Mouse (Mus musculus) heart, embryonic 13.5 days (tissue): ENCODE measurements at regions not wholly inside any gene's neighbourhood (a gene's known extent, or its start where the extent isn't known, plus 50 kb on each side); places are given as distances from the start of the nearest gene placed in this dataset.
"Not testable (repeated sequence)": the region's sequence is repeated elsewhere in the genome, so short reads cannot be mapped to it uniquely, and the experiment has no call there.

ENCODE experiments used
- ATAC-seq: fragments of 200-750 bp; cut with Nextera tagmentation; 2 replicates; pipeline ENCODE4 v1.8.0; 2017; ENCODE audit warnings: moderate TSS enrichment; ENCODE audit not compliant: insufficient number of reproducible peaks, low FRiP score, low TSS enrichment; ENCODE audit errors: extremely low read depth
- H3K27ac ChIP-seq: fragments of 300-500 bp; sonication (generic); replicated peaks from 2 replicates; pipeline ENCODE4 v1.5.1; 2015; ENCODE audit warnings: moderate library complexity, mild to moderate bottlenecking, inconsistent platforms
- H3K27me3 ChIP-seq: fragments of 300-500 bp; sonication (generic); replicated peaks from 2 replicates; pipeline ENCODE4 v1.6.1; 2015; ENCODE audit warnings: mild to moderate bottlenecking, inconsistent platforms
- H3K36me3 ChIP-seq: fragments of 300-500 bp; sonication (generic); 2 replicates; pipeline ENCODE4 v1.6.1; 2015; ENCODE audit warnings: mild to moderate bottlenecking, inconsistent platforms
- H3K4me1 ChIP-seq: fragments of 300-500 bp; sonication (generic); 2 replicates; pipeline ENCODE4 v1.6.1; 2015; ENCODE audit warnings: inconsistent platforms
- H3K4me2 ChIP-seq: fragments of 300-500 bp; sonication (generic); 2 replicates; pipeline ENCODE4 v1.6.1; 2015; ENCODE audit warnings: inconsistent platforms, mild to moderate bottlenecking, moderate library complexity
- H3K4me3 ChIP-seq: fragments of 300-500 bp; sonication (generic); 2 replicates; pipeline ENCODE4 v1.5.1; 2015; ENCODE audit warnings: moderate library complexity, mild to moderate bottlenecking, inconsistent platforms
- H3K9ac ChIP-seq: fragments of 300-500 bp; sonication (generic); 2 replicates; pipeline ENCODE4 v1.6.1; 2015; ENCODE audit warnings: inconsistent platforms, mild to moderate bottlenecking, moderate library complexity
- H3K9me3 ChIP-seq: fragments of 300-500 bp; sonication (generic); 2 replicates; pipeline ENCODE4 v1.6.1; 2016; ENCODE audit warnings: inconsistent platforms
- WGBS: fragments of 180-500 bp; shearing (Covaris S2); methylation state at CpG from one replicate; pipeline ENCODE4 v1.1.7; 2015; ENCODE audit warnings: mixed read lengths; 5-methylcytosine and 5-hydroxymethylcytosine counted together

DNA sequence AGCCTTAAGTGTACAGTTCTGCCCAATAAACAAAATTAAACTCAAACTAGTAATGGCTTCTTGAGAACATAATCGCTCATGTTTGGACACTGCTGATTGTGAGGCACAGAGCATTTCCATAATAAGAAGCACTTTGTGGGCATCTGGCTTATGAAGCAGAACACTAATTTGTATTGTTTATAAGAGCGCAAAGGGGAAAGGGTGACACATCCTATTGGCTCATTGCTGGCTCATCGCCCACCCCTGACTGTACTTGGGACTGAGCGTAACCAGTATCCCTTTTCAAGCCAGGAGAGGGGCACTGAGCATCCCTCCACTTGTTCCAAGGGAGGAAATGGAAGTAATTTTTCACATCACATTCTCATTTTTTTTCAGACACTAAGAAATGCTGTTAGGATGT, 288.0 kb downstream of the Sfmbt2 start:
- ATAC-seq, result no peak
- Histone ChIP-seq H3K27ac (no peak overlapping the region), H3K9me3 (no peaks in the 10 kb centered on the region; the same call in 1 of the 2 replicates), H3K4me2 (no peak overlapping the region), H3K27me3 (no peaks in the 10 kb centered on the region), H3K4me3 (no peak overlapping the region), H3K9ac (no peak overlapping the region), H3K4me1 (no peaks in the 10 kb centered on the region), H3K36me3 (no peaks in the 10 kb centered on the region)
- WGBS, result 79% methylated on average over 4 of the region's 4 CpGs

DNA sequence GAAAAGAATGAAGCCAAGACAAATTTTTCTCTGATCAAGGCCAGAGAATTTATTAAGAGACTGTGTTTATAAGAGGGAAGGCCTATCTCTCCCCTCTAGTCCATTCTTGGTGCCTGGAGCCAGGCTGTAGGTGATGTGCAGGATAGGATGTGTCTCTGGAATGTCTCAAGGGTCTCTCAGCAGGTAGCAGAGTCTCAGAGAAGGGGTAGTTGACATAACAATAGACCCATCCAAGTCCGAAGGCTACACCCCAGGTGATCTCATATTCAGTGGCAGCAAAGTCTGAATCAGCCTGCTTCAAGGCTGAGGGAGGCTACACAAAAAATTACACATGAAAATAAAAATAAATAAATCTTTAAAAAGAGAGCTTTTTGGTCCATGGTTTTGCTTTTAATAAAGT, 297.6 kb downstream of the Sfmbt2 start:
- H3K4me2 ChIP-seq, H3K9ac ChIP-seq, H3K27me3 ChIP-seq, ATAC-seq, H3K9me3 ChIP-seq, H3K4me1 ChIP-seq, H3K4me3 ChIP-seq, H3K27ac ChIP-seq, H3K36me3 ChIP-seq: not testable (repeated sequence)
- 69% methylated on average over 1 of the region's 1 CpGs for WGBS

DNA sequence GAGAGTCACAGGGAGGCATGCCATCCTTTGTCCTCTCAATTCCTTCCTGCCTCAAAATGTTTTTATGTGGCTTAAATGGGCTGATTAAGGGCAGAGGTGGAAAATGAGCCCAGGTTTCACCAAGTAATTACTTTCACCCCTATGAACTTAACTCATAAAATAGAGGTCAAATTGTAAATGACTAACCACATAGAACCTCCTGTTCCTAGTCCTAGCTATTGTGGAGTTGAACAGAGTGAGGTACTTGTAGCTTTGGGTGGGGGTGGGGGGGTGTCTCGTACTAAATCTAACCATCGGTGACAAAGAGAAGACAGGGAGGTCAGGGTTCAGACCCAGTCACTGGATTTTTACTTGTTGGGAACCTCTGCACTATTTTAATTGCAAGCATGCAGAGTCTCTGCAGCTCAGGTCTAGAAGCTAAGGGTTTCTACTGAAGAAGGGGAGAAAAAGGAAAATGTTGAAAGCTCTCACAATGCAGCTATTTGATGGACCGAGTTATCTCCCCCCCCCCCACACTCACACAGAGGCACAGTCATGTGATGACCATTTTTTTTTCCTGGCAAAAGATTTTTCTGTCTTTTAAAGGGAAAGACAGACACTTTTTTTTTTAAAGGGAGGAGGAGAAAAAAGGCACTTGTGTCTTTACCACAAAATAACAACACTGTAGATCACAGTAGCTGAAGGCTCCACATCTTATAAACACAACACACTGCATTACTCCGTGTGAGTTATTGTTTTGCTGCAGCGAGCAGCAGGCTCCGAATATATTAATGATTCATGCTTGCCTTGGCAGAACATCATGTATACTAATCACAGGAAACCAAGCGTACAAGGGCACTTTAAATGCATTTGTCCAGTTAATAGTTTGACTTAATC, 300.4 kb downstream of the Sfmbt2 start:
- no peaks in the 10 kb centered on the region for H3K9me3 ChIP-seq
- WGBS, result 66% methylated on average over 7 of the region's 7 CpGs
- H3K4me2 ChIP-seq, result no peak overlapping the region
- H3K27ac ChIP-seq, result no peak overlapping the region
- no peaks in the 10 kb centered on the region for H3K27me3 ChIP-seq
- no peaks in the 10 kb centered on the region for H3K36me3 ChIP-seq
- no peak for ATAC-seq
- no peak overlapping the region for H3K4me3 ChIP-seq
- peaks cover 9% of the 10 kb centered on the region for H3K4me1 ChIP-seq
- no peak overlapping the region for H3K9ac ChIP-seq

DNA sequence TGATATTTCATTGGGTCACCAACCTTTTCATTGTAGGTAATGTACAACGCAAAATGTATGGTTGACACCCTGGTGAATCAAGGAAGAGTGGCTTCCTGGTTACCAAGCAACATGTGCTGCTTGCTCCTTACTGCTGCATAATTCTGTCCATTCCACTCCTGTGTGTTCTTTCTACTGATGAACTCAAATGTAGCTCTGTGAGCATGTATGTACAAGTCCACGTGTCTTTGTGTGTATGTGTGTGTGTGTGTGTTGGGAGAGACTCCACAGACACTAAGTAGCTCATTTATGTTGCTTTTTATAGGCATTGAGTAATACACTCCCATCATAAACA, 301.0 kb downstream of the Sfmbt2 start:
- no peak overlapping the region for H3K27ac ChIP-seq

DNA sequence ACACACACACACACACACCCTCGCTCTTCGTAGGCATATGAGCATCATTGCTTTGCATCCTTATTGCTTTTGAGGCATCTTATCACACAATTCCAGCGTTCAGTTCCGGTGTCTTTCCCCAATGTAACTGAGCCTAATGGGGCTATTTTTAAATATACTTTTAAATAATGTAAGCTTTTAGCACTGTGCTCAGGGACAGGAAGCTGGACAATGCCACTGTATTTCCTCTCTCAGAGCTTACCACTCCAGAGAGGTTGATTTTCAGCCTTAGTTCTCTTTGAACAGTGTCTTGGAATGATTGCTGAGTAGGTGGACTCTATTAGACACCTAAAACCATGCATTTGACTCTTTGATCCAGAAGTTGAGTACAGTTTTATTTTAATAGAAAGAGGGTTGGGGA, 301.9 kb downstream of the Sfmbt2 start:
- H3K27ac ChIP-seq, result no peak overlapping the region
- H3K9me3 ChIP-seq, result no peaks in the 10 kb centered on the region
- H3K27me3 ChIP-seq, result no peaks in the 10 kb centered on the region
- H3K4me1 ChIP-seq, result peaks cover 9% of the 10 kb centered on the region
- no peak overlapping the region for H3K4me3 ChIP-seq
- H3K9ac ChIP-seq, result no peak overlapping the region
- H3K36me3 ChIP-seq, result no peaks in the 10 kb centered on the region
- H3K4me2 ChIP-seq, result no peak overlapping the region
- WGBS, result 62% methylated on average over 4 of the region's 4 CpGs
- no peak for ATAC-seq

More for the DNA sequence above, 301.0 kb downstream of the Sfmbt2 start:
- Histone ChIP-seq H3K27me3 (no peaks in the 10 kb centered on the region), H3K4me3 (no peak overlapping the region), H3K9me3 (no peaks in the 10 kb centered on the region), H3K4me2 (no peak overlapping the region), H3K9ac (no peak overlapping the region), H3K4me1 (peaks cover 9% of the 10 kb centered on the region), H3K36me3 (no peaks in the 10 kb centered on the region)
- no peak for ATAC-seq
- WGBS, result 75% methylated on average over 2 of the region's 2 CpGs

DNA sequence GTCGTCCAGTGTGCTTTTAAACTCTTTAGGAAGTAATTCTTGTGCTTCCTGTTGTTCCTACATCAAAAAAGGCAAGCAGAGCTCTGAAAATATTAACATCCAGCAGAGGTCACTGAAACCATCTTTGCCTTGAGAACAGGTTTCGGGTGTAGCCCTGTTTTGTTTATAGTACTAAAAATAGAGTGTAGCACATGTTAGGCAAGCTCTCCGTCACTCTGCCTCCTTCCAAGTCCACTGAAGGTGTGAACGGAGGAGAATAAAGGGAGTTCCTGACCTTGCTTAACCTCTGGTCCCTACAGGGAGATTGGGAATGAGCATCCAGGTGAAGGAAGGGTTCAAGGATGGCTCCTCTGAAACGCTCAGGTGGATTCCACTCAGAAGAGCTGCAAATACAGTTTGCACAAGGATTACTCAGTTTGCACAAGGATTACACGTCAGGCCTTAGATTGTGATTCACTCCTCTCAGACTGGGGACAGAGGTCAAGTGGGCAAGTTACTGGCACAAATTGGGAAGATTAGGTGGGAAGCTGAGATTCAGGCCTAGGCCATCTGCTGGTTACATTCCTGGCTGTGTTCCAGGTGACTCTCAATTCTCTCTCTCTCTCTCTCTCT, 304.5 kb downstream of the Sfmbt2 start:
- WGBS, result 17% methylated on average over 6 of the region's 6 CpGs
- Histone ChIP-seq H3K4me1 (peaks cover 9% of the 10 kb centered on the region), H3K4me3 (no peak overlapping the region), H3K4me2 (no peak overlapping the region), H3K27me3 (no peaks in the 10 kb centered on the region), H3K9me3 (no peaks in the 10 kb centered on the region), H3K27ac (no peak overlapping the region), H3K36me3 (no peaks in the 10 kb centered on the region), H3K9ac (no peak overlapping the region)
- ATAC-seq, result no peak

DNA sequence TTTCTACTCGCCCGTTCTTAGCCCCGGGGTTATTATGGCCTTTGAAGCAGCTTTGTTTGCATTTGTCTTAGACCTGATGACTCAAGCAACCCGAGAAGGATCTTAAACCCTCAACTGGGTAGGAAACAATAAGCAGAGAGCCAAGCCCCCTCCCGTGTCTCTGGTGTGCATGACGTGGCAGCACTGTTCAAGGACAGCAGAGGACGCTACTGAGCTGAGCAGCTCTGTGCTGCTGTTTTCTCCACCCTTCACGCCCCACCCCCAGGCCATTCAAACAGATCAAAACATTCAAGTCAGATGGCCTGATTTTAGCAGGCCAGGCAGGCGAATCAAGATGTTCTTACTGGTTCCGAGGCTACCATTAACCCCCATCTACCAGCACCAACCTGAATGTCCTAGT, 331.1 kb downstream of the Sfmbt2 start:
- ATAC-seq, result no peak
- Histone ChIP-seq H3K4me1 (no peaks in the 10 kb centered on the region), H3K27ac (no peak overlapping the region), H3K4me2 (no peak overlapping the region), H3K9ac (no peak overlapping the region), H3K4me3 (no peak overlapping the region), H3K27me3 (no peaks in the 10 kb centered on the region), H3K36me3 (no peaks in the 10 kb centered on the region), H3K9me3 (no peaks in the 10 kb centered on the region)
- WGBS, result 53% methylated on average over 10 of the region's 10 CpGs

DNA sequence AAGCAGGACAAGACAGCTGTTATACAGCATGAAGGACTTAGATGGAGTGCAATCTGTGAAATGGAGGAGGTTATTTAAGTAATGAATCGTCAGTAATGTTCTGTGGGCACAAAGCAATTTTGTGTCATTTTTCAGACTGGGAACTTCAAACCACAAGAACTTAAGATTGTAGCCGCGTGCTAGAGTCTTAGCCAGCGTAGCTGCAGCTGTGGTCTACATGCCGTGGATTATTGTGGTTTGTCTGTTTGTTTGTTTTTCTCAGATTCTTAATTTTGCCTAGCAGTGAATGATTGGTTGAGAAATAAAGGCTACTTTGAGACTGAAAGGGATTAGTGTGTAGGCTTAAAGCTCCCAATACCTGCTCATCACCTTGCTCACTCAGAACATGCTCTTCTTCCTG, 348.1 kb downstream of the Sfmbt2 start:
- H3K27me3 ChIP-seq, result no peaks in the 10 kb centered on the region
- no peaks in the 10 kb centered on the region for H3K4me1 ChIP-seq
- no peak overlapping the region for H3K27ac ChIP-seq
- no peaks in the 10 kb centered on the region for H3K9me3 ChIP-seq
- WGBS, result 74% methylated on average over 5 of the region's 5 CpGs
- H3K4me3 ChIP-seq, result no peak overlapping the region
- ATAC-seq, result no peak
- no peaks in the 10 kb centered on the region for H3K36me3 ChIP-seq
- no peak overlapping the region for H3K4me2 ChIP-seq
- no peak overlapping the region for H3K9ac ChIP-seq

DNA sequence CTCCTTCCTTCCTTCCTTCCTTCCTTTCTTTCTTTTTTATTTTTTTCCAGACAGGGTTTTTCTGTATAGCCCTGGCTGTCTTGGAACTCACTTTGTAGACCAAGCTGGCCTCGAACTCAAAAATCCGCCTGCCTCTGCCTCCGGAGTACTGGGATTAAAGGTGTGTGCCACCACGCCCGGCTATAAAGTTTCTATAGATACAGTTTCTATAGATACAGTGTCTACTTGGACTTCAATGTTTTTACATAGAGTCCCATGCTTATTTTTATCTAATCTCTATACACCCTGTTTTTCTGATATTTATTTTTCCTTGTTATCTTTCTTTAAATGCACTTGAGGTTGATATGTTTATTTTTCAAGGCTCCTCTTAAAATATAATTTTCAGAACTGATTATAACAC, 364.0 kb downstream of the Sfmbt2 start:
- not testable (repeated sequence) for H3K9me3 ChIP-seq, H3K36me3 ChIP-seq, ATAC-seq, H3K4me2 ChIP-seq, H3K4me3 ChIP-seq, H3K9ac ChIP-seq, H3K27ac ChIP-seq, H3K4me1 ChIP-seq, H3K27me3 ChIP-seq
- WGBS, result 85% methylated on average over 5 of the region's 5 CpGs

DNA sequence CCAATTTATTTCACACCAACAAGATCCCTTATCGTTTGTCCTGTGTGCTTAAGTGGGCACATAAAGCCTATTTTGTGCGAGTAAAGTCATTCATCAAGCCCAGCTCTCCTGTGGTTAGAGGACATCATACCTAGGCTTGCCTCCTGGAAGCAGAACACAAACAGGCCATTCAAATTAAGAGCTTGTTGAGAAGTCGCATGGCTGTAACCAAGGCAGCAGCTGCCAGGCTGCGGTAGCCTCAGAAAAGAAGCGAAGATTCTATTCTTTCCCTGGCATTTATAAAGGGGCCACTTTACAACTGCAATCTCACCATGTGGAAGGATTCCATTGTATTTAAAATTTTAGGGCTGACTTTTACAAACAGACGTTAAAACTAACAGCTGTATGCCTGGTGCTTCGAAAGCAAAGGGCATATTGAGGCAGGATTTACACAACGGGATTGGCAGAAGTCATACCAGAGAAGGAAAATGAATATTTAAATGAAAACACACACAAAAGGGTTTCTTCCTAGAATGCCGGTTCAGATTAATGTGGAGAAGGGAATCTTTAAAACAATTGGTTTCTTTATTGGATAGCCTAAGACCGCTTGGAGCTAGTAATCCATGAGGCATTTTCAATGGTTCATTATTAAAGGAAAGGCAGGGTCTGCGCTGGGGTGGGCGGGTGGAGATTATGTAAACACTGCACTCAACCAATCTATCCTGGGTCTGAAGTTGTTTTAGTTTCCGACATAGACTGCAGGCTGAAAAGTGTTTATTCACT, 366.6 kb downstream of the Sfmbt2 start:
- ATAC-seq, result no peak
- H3K4me2 ChIP-seq, result no peak overlapping the region

DNA sequence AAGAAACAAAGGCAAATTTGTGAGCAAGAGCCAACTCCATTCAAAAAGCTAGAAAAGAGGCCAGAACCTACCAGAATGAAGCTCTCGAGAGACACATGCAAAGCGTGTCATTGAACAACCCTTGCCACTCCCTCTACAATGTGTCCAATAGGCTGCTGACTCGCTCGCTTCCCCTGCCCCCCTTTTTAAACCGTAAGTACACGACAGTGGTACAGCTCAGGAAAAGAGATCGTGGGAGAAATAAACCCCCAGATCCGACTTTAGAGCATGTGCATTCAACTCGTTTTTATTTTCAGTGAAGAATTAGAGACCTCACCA, 367.1 kb downstream of the Sfmbt2 start:
- Histone ChIP-seq H3K36me3 (no peaks in the 10 kb centered on the region), H3K4me1 (no peaks in the 10 kb centered on the region), H3K9ac (no peak overlapping the region), H3K27ac (no peak overlapping the region), H3K4me3 (no peak overlapping the region), H3K27me3 (no peaks in the 10 kb centered on the region), H3K9me3 (no peaks in the 10 kb centered on the region), H3K4me2 (no peak overlapping the region)
- WGBS, result 63% methylated on average over 9 of the region's 9 CpGs
- ATAC-seq, result no peak

More for the DNA sequence above, 366.6 kb downstream of the Sfmbt2 start:
- H3K4me3 ChIP-seq, result no peak overlapping the region
- no peaks in the 10 kb centered on the region for H3K4me1 ChIP-seq
- H3K36me3 ChIP-seq, result no peaks in the 10 kb centered on the region
- no peaks in the 10 kb centered on the region for H3K9me3 ChIP-seq
- no peak overlapping the region for H3K27ac ChIP-seq
- 61% methylated on average over 13 of the region's 13 CpGs for WGBS
- H3K27me3 ChIP-seq, result no peaks in the 10 kb centered on the region
- no peak overlapping the region for H3K9ac ChIP-seq
